Mouse (Mus musculus) erythroblast, embryonic 14.5 days (primary cell): ENCODE results near the gene Cep57l1. TPM values are rescaled to one million over a fixed set of nuclear protein-coding genes. Genes with fewer than 3 reads are reported as not detected.

Experiments
- H3K27me3 ChIP-seq: 2 replicates; pipeline ENCODE4 v1.6.1; 2012; ENCODE audit warnings: inconsistent platforms; ENCODE audit not compliant: control insufficient read depth
- H3K36me3 ChIP-seq: 2 replicates; pipeline ENCODE4 v1.6.1; 2012; ENCODE audit warnings: mild to moderate bottlenecking, inconsistent platforms; ENCODE audit not compliant: control insufficient read depth
- H3K4me1 ChIP-seq: 2 replicates; pipeline ENCODE4 v1.6.1; 2012; ENCODE audit warnings: inconsistent platforms; ENCODE audit not compliant: control insufficient read depth
- H3K4me3 ChIP-seq: replicated peaks from 2 replicates; pipeline ENCODE3; 2012; ENCODE audit warnings: moderate library complexity, mild to moderate bottlenecking, inconsistent platforms
- H3K9me3 ChIP-seq: 2 replicates; pipeline ENCODE4 v1.6.1; 2012; ENCODE audit warnings: low read length, inconsistent platforms, mixed read lengths; ENCODE audit not compliant: control insufficient read depth
- GATA1 ChIP-seq: IDR thresholded peaks from 2 replicates; pipeline ENCODE4 v1.6.1; 2012; ENCODE audit warnings: low read length, inconsistent platforms, mixed read lengths
- TAL1 ChIP-seq: IDR thresholded peaks from 3 replicates; pipeline ENCODE4 v1.6.1; 2012; ENCODE audit warnings: low read length, inconsistent platforms, mixed read lengths
- polyA plus RNA-seq: library from polyadenylated mRNA; stranded (reverse); fragments of >175 nt; gene quantifications from 2 replicates; pipeline ENCODE4 v1.2.3, GENCODE M21; 2012

Gene Cep57l1
- polyA plus RNA-seq, 1 experiment = 0.10 TPM

GRCm38 (mm10) chr10:41676661-41677061 is 133.0 kb downstream of the Cep57l1 start:
- no peak for TF ChIP-seq TAL1
- TF ChIP-seq GATA1 = no peak
- H3K4me1 ChIP-seq = no peaks in the 10 kb centered on the region
- H3K9me3 ChIP-seq = no peaks in the 10 kb centered on the region
- no peak overlapping the region for H3K4me3 ChIP-seq
- no peaks in the 10 kb centered on the region for H3K36me3 ChIP-seq
- no peaks in the 10 kb centered on the region for H3K27me3 ChIP-seq

GRCm38 (mm10) chr10:41675842-41676571 is 133.7 kb downstream of the Cep57l1 start:
- Histone ChIP-seq H3K36me3 (no peaks in the 10 kb centered on the region), H3K4me3 (no peak overlapping the region), H3K27me3 (no peaks in the 10 kb centered on the region), H3K4me1 (no peaks in the 10 kb centered on the region), H3K9me3 (no peaks in the 10 kb centered on the region)
- TF ChIP-seq TAL1 (no peak), GATA1 (no peak)

- no peak for TF ChIP-seq TAL1
- no peak for TF ChIP-seq GATA1
- Histone ChIP-seq H3K36me3 (no peaks in the 10 kb centered on the region), H3K4me1 (no peaks in the 10 kb centered on the region), H3K9me3 (no peaks in the 10 kb centered on the region), H3K4me3 (no peak overlapping the region), H3K27me3 (no peaks in the 10 kb centered on the region)
Observed at GRCm38 (mm10) chr10:41675243-41675642, 134.4 kb downstream of the Cep57l1 start.

- Histone ChIP-seq H3K4me3 (no peak overlapping the region), H3K36me3 (no peaks in the 10 kb centered on the region), H3K9me3 (no peaks in the 10 kb centered on the region), H3K27me3 (no peaks in the 10 kb centered on the region), H3K4me1 (no peaks in the 10 kb centered on the region)
- TF ChIP-seq TAL1 = no peak
- no peak for TF ChIP-seq GATA1
Observed at GRCm38 (mm10) chr10:41674362-41674761, 135.3 kb downstream of the Cep57l1 start.

GRCm38 (mm10) chr10:41670196-41670595 is 139.5 kb downstream of the Cep57l1 start:
- no peak for TF ChIP-seq GATA1
- TF ChIP-seq TAL1 = no peak
- no peaks in the 10 kb centered on the region for H3K36me3 ChIP-seq
- H3K27me3 ChIP-seq = no peaks in the 10 kb centered on the region
- H3K9me3 ChIP-seq = no peaks in the 10 kb centered on the region
- H3K4me1 ChIP-seq = no peaks in the 10 kb centered on the region
- no peak overlapping the region for H3K4me3 ChIP-seq

Other genes with a start within 250 kb of the Cep57l1 start
- not detected in 2 replicates for gene Ccdc162, start 93.2 kb downstream of the Cep57l1 start, polyA plus RNA-seq
- gene Sesn1, start 64 bp upstream of the Cep57l1 start, polyA plus RNA-seq = 0.38 and 0.50 TPM in 2 replicates
- not detected in 2 replicates for gene Armc2, start 208.6 kb upstream of the Cep57l1 start, polyA plus RNA-seq